Mouse (Mus musculus): ENCODE results near the gene Cav3.

GRCm38 (mm10) chr6:112466001-112466400, 6.7 kb downstream of the Cav3 start:
- TF ChIP-seq CTCF (IDR thresholded peaks at IDR 0.05; ENCODE audit: control insufficient read depth, insufficient read depth, insufficient read length) (no peak), MAX (IDR thresholded peaks at IDR 0.05) (no peak), FOSL1 (IDR thresholded peaks at IDR 0.05; ENCODE audit: insufficient read depth, low read length, poor library complexity, severe bottlenecking) (no peak), MYOD1 (IDR thresholded peaks at IDR 0.05; ENCODE audit: control insufficient read depth, insufficient read length, low read depth) (no peak), MYOG (IDR thresholded peaks at IDR 0.05; ENCODE audit: control insufficient read depth, extremely low read depth, insufficient read length) (no peak)

Measured in C2C12 (cell line).